Mouse (Mus musculus): ENCODE measurements at regions not wholly inside any gene's neighbourhood (a gene's known extent, or its start where the extent isn't known, plus 50 kb on each side); places are given as distances from the start of the nearest gene placed in this dataset.

DNA sequence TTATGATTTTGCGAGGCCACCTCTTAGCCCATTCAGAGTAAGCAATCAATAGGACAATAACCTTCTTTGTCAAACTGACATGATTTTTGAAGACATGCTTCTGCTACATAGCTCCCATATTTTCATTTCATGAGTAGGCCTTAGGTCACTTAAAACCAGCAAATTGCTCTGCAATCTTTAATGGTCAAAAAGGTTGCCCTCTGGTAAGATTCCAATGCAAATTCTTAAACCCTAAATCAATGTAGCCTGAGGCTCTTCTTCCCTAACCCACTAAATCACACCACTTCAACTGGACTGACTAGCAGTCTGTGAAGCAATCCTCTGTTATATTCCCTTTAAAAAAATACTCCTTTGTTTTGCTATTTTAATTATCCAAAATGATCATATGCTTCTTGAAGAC lies 1359.0 kb upstream of the Nudt12 start:
- no peak for DNase-seq (ENCODE audit: extremely low spot score in 1 of 2, low spot score in 1 of 2)

DNA sequence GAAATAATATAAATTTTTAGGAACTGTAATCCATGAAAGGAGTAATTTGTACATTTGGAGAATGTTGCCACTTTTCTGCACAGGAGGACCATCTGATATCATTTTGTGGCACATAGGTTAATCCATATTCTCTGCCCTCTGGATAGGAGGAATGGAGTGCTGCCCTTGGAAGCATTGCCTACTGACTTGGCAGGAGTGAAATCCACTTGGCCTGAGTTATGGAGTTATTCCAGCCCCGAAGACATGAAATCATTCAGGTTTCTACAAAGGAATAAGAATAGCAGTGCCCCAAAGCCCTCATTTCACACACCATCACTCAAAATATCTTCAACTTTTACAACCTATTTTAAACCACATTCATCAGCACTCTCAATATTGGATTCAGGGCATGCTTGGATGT lies 1342.2 kb upstream of the Nudt12 start:
- DNase-seq (ENCODE audit: extremely low spot score in 1 of 2, low spot score in 1 of 2) = no peak

- no peak for DNase-seq (ENCODE audit: extremely low spot score in 1 of 2, low spot score in 1 of 2)
These were observed 1331.5 kb upstream of the Nudt12 start for GRCm38 (mm10) chr17:60344656-60345055.

DNA sequence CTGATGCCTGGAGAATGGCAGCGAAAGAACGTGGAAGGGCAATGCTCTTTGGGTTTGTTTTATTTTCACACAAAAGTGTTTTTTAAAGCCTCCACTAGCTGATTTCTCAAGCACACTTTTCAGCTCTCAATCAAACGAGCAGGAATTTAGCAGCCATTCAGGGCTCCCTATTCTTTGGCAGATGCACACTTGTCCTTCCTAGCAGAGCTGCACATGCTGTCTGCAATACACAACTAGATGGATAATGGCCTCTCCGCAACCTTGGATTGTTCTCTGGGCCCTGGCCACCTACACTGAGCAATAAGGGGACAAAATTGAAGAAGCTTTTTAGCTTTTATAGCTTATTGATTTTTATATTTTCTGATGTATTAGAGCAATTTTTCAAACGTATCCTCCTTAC lies 1324.5 kb upstream of the Nudt12 start:
- DNase-seq (ENCODE audit: extremely low spot score in 1 of 2, low spot score in 1 of 2) = no peak

- peak; percentile 8 to 49 for DNase-seq (ENCODE audit: extremely low spot score in 1 of 2, low spot score in 1 of 2)
These were observed 1307.9 kb upstream of the Nudt12 start for GRCm38 (mm10) chr17:60321046-60321445.
